Mouse (Mus musculus): ENCODE data around the gene Trp73.

- no peak for TF ChIP-seq CTCF (IDR thresholded peaks at IDR 0.05; ENCODE audit: low read depth, low read length)
- no peak for TF ChIP-seq POLR2A (IDR thresholded peaks at IDR 0.05; ENCODE audit: insufficient read depth, low read length)
- no peak for TF ChIP-seq EP300 (IDR thresholded peaks at IDR 0.05; ENCODE audit: insufficient read depth, low read depth, low read length)
Observed at GRCm38 (mm10) chr4:154170506-154171150, 30.6 kb upstream of the Trp73 start, which contains the start of gene Megf6.

Measured in ES-Bruce4 (cell line).